Mouse (Mus musculus): ENCODE measurements around the gene Tmem212. TPM values are rescaled to one million over a fixed set of nuclear protein-coding genes. Genes with fewer than 3 reads are reported as not detected.
"Not testable (repeated sequence)": the region's sequence is repeated elsewhere in the genome, so short reads cannot be mapped to it uniquely, and the experiment has no call there.

The Tmem212 gene
- polyA plus RNA-seq (2015; fragmentation: Nextera tagmentation; extraction: Ambion mirVana): not detected in 2 replicates

DNA sequence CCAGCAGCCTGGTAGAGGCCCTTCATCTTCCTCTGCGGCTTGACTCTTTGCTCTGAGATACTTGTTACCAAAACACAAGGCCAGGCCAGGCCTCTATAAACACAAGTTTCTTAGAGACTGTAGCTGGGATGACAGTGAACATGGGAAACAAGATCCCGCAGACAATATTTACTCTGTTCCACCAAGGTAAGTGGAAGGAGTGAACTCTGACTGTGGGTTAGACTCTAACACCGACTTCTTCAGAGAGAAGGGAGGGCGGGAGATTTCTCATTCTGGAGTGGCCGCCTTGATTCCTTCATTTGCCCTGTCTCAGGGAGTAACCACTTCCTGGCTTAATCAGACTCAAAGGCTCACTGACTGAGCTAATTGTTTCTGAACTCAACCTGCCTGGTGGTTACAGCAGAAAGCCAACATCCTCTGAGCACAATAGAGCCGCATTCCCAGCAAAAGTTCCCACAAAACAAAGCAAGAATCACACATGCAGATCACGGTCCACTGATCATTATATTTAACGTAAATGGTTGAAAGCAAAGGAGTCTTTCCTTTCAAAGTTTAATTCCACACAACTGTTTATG lies at the start of gene Tmem212:
Gene Tmem212, minus strand, starts transcription at position 51 of the 575 bp plus-strand sequence.
- H3K9ac ChIP-seq: no peak within 1 kb of the TSS
- 55% methylated on average over 8 of the region's 8 CpGs for WGBS
- H3K4me1 ChIP-seq: peaks cover 22% of the 10 kb centered on the region
- ATAC-seq (ENCODE audit: insufficient number of reproducible peaks, insufficient read depth, low FRiP score, low TSS enrichment, low read depth): no peak
- 0 out of 2 replicates have a peak within 1 kb of the TSS, but pooled peaks have one; percentile 39 for H3K27ac ChIP-seq
- no peak within 1 kb of the TSS for H3K4me3 ChIP-seq
- H3K36me3 ChIP-seq: no peaks in the 10 kb centered on the region
- no peaks in the 10 kb centered on the region for H3K27me3 ChIP-seq
- H3K4me2 ChIP-seq: no peak within 1 kb of the TSS
- H3K9me3 ChIP-seq: no peaks in the 10 kb centered on the region

GRCm38 (mm10) chr3:27945397-27945796 lies 49.2 kb upstream of the Tmem212 start:
- H3K4me2 ChIP-seq; H3K9ac ChIP-seq; H3K9me3 ChIP-seq; H3K27ac ChIP-seq; ATAC-seq (ENCODE audit: insufficient number of reproducible peaks, insufficient read depth, low FRiP score, low TSS enrichment, low read depth); H3K27me3 ChIP-seq; H3K4me3 ChIP-seq; H3K36me3 ChIP-seq: not testable (repeated sequence)
- 81% methylated on average over 2 of the region's 2 CpGs for WGBS
- H3K4me1 ChIP-seq: peaks cover 26% of the 10 kb centered on the region

DNA sequence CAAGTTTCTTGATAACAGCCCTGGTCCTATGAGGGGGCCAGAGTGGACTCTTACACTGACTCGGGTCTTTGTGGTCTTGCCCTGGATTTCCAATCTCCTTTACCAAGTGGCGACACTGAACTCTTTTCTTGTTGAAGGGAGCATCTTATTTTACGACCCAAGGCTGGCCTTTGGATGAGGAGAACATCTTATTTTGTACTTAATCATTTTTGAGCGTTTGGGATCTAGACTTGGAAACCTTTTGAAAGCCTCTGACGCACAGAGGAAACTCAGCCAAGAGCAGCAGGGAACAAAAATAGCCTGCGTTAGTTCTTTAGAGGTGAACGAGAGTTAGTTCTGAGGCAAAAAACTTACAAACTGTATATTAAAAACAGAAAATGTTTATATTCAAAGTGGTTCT lies 46.8 kb upstream of the Tmem212 start:
- Histone ChIP-seq H3K4me1 (peaks cover 23% of the 10 kb centered on the region), H3K27ac (peak overlapping the region; percentile 11; the same call in 1 of the 2 replicates), H3K4me2 (no peak overlapping the region), H3K9ac (no peak overlapping the region), H3K9me3 (no peaks in the 10 kb centered on the region), H3K4me3 (no peak overlapping the region), H3K27me3 (0 out of 2 replicates have a peak, but pooled peaks cover 5% of the 10 kb centered on the region), H3K36me3 (no peaks in the 10 kb centered on the region)
- ATAC-seq (ENCODE audit: insufficient number of reproducible peaks, insufficient read depth, low FRiP score, low TSS enrichment, low read depth): no peak
- 80% methylated on average over 7 of the region's 7 CpGs for WGBS

DNA sequence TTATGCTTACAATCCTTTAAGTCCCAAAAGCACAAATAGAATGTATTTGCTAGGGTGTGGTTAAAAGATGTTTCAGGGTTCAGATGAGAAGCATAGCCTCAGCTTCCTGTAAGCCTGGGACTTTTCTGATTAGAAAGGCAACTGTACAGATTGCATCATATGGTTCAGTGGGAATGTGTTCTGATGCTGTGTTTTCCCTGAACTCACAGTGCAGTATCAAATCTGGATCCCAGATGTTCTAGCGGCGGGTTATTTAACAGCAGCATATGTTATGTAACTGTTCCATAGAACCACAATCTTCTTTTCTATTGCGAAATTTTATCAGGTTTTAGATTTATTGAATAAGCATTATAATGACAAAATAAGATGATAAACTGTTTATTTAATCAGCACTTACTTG lies 45.5 kb upstream of the Tmem212 start:
- 38% methylated on average over 3 of the region's 3 CpGs for WGBS
- H3K4me1 ChIP-seq: peaks cover 30% of the 10 kb centered on the region
- no peak overlapping the region for H3K4me3 ChIP-seq
- no peak overlapping the region for H3K9ac ChIP-seq
- H3K36me3 ChIP-seq: no peaks in the 10 kb centered on the region
- 0 out of 2 replicates have a peak, but pooled peaks cover 5% of the 10 kb centered on the region for H3K27me3 ChIP-seq
- no peaks in the 10 kb centered on the region for H3K9me3 ChIP-seq
- no peak overlapping the region for H3K27ac ChIP-seq
- no peak for ATAC-seq (ENCODE audit: insufficient number of reproducible peaks, insufficient read depth, low FRiP score, low TSS enrichment, low read depth)
- H3K4me2 ChIP-seq: no peak overlapping the region

DNA sequence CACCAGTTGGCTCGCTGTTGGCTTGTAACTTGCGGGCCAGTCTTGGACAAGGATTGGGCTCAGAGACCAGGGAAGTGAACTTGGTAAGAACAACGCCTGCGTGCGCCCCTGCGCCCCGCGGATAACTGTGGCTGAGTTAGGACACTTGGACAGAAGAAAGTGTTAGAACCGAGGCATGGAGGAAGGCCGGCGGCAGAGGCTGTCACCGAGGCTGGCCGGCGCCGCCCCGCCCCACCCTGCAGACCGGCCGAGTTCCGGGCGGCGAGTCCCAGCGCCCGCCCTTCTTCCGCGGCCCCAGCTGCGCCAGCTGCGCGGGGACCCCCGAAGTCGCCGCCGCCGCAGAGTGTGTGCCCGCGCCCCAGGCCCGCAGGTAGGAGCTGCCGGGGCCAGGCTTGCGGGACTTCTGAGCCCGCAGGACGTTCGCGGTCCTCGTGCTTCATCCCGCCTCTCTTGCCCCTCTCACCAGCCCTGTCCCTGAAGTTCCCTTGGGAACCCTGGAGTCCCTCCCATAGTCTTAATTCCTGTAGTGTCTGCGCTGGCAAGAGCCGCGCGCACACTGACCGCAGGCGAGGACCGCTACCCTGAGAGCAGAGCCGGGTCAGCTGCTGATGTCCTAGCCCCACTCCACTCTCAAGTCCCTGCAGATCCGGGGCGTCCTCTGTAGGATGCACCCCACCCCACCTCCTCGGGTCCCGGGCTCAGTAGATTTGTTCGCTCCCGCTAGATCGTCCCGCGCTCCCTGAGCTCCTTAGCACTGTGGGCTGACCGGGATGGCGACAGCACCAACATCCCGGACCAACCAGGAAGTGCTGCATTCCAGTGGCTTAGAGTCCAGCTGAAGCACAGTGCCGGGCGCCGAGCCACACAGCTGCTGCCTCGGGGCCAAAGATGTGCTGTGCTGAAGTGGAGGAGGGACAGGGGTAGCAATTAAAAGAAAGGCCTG lies 42.5 kb upstream of the Tmem212 start, which contains the start of gene Pld1:
Gene Pld1, plus strand, starts transcription at position 315 of the 943 bp plus-strand sequence.
- H3K4me1 ChIP-seq: peaks cover 30% of the 10 kb centered on the region
- H3K27ac ChIP-seq: peak within 1 kb of the TSS; percentile 62; the same call in 1 of the 2 replicates
- H3K27me3 ChIP-seq: 0 out of 2 replicates have a peak, but pooled peaks cover 5% of the 10 kb centered on the region
- H3K4me2 ChIP-seq: peak within 1 kb of the TSS; percentile 98
- no peaks in the 10 kb centered on the region for H3K36me3 ChIP-seq
- no peaks in the 10 kb centered on the region for H3K9me3 ChIP-seq
- H3K4me3 ChIP-seq: peak within 1 kb of the TSS; percentile 61
- under 1% methylated on average over 67 of the region's 68 CpGs for WGBS
- peak within 1 kb of the TSS; percentile 79 for H3K9ac ChIP-seq
- peak; percentile 74; the same call in 1 of the 2 replicates for ATAC-seq (ENCODE audit: insufficient number of reproducible peaks, insufficient read depth, low FRiP score, low TSS enrichment, low read depth)

DNA sequence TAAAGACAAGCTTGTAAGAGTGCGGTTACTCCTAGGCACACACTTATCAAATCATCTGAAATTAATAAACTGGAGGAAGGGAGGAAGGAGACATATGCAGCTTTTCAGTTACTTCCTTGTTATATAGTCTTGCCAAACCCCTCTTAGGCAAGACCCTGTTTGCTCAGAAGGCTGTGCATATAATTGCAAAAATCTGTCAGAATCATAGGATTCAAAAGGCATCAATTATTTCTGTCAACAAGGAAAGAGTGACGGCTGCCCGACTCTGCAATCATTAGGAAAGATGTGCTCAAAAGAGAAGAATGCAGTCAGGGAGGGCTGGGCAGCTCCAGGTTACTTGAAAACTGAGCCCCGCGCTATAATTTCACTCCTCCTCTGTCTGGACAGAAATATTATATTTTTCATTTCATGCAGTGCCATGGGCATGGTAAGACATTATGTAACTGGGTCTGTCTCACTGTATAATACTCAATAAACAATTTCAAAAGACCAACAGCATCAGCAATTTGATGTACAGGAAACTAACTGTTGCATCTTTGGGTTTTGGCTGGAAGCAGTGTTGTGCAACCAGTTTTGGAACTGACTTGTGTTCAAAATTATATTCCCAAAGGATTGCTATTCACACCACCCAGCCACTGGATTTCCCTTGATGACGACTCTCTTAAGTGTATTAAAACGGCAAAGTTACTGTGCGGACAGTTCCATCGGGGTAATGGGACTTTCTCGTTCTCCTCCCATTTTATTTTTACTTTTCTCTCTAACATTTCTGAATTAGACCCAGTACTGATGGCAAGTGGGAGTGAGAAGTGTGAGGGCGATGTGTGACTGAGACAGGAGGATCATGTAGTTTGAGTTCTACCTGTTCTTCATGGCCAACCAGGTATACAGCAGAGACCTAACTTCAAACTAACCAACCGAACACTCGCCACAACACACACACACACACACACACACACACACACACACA lies 41.3 kb upstream of the Tmem212 start:
- no peak for ATAC-seq (ENCODE audit: insufficient number of reproducible peaks, insufficient read depth, low FRiP score, low TSS enrichment, low read depth)
- Histone ChIP-seq H3K9me3 (no peaks in the 10 kb centered on the region), H3K27me3 (0 out of 2 replicates have a peak, but pooled peaks cover 5% of the 10 kb centered on the region), H3K4me1 (peaks cover 30% of the 10 kb centered on the region), H3K9ac (no peak overlapping the region), H3K36me3 (no peaks in the 10 kb centered on the region), H3K4me2 (peak overlapping the region; percentile 98; the same call in 1 of the 2 replicates), H3K27ac (no peak overlapping the region), H3K4me3 (peak overlapping the region; percentile 61; the same call in 1 of the 2 replicates)
- WGBS: 53% methylated on average over 13 of the region's 13 CpGs

- H3K4me1 ChIP-seq: peaks cover 30% of the 10 kb centered on the region
- H3K4me2 ChIP-seq: no peak overlapping the region
- WGBS: 70% methylated on average over 5 of the region's 5 CpGs
- no peak for ATAC-seq (ENCODE audit: insufficient number of reproducible peaks, insufficient read depth, low FRiP score, low TSS enrichment, low read depth)
- no peaks in the 10 kb centered on the region for H3K36me3 ChIP-seq
- no peaks in the 10 kb centered on the region for H3K9me3 ChIP-seq
- H3K27me3 ChIP-seq: 0 out of 2 replicates have a peak, but pooled peaks cover 5% of the 10 kb centered on the region
- H3K9ac ChIP-seq: no peak overlapping the region
- no peak overlapping the region for H3K27ac ChIP-seq
- no peak overlapping the region for H3K4me3 ChIP-seq
Measured at GRCm38 (mm10) chr3:27936731-27937130, 40.6 kb upstream of the Tmem212 start.

DNA sequence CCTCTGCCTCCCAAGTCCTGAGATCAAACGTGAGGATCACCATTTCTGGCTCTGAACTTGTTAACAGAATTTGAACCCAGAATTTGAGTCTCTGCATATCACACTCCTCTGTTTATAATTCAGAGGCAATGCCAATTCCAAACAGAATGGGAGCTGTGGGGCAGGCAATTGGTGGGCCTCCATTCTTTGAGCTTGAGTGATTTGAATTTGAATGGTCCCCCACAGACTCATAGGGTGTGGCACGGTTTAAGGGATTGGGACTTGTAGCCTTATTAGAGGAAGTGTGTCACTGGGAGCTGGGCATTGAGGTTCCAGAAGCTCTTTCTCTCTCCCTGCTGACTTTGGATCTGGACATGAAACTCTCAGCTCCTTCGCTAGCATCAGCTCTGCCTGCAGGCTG lies 39.5 kb upstream of the Tmem212 start:
- no peak overlapping the region for H3K9ac ChIP-seq
- H3K27me3 ChIP-seq: 0 out of 2 replicates have a peak, but pooled peaks cover 5% of the 10 kb centered on the region
- no peak overlapping the region for H3K4me2 ChIP-seq
- 71% methylated on average over 3 of the region's 3 CpGs for WGBS
- H3K27ac ChIP-seq: no peak overlapping the region
- H3K4me1 ChIP-seq: peaks cover 21% of the 10 kb centered on the region
- ATAC-seq (ENCODE audit: insufficient number of reproducible peaks, insufficient read depth, low FRiP score, low TSS enrichment, low read depth): no peak
- no peak overlapping the region for H3K4me3 ChIP-seq
- H3K9me3 ChIP-seq: no peaks in the 10 kb centered on the region
- no peaks in the 10 kb centered on the region for H3K36me3 ChIP-seq

- Histone ChIP-seq H3K4me2 (no peak overlapping the region), H3K4me1 (0 out of 2 replicates have a peak, but pooled peaks cover 4% of the 10 kb centered on the region), H3K36me3 (no peaks in the 10 kb centered on the region), H3K9ac (no peak overlapping the region), H3K9me3 (no peaks in the 10 kb centered on the region), H3K27ac (no peak overlapping the region), H3K27me3 (no peaks in the 10 kb centered on the region), H3K4me3 (no peak overlapping the region)
- ATAC-seq (ENCODE audit: insufficient number of reproducible peaks, insufficient read depth, low FRiP score, low TSS enrichment, low read depth): no peak
- WGBS: 92% methylated on average over 5 of the region's 5 CpGs
Measured at GRCm38 (mm10) chr3:27932391-27932790, 36.2 kb upstream of the Tmem212 start.

DNA sequence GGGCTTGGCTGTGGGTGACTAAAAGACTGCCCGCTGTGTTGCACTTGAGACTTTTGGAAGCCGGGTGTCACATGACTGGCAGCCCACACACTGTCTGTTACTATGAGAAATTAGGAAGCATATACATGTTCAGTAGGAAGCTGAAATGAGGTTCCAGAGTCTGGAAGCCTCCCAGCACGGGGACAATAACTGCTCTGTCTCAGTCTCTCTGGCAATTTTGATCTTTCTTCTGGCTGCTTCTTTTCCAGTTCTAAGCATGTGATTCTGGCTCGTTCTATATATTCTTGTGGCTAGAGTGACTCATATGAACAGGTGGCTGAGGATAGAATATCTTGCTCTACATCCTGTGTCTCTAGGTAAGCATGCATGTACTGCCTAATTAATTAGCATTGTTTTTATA lies 33.1 kb upstream of the Tmem212 start:
- no peak overlapping the region for H3K4me2 ChIP-seq
- WGBS: 80% methylated on average over 4 of the region's 4 CpGs
- no peak overlapping the region for H3K27ac ChIP-seq
- no peak overlapping the region for H3K4me3 ChIP-seq
- no peaks in the 10 kb centered on the region for H3K36me3 ChIP-seq
- no peaks in the 10 kb centered on the region for H3K4me1 ChIP-seq
- no peak for ATAC-seq (ENCODE audit: insufficient number of reproducible peaks, insufficient read depth, low FRiP score, low TSS enrichment, low read depth)
- H3K9ac ChIP-seq: no peak overlapping the region
- H3K27me3 ChIP-seq: no peaks in the 10 kb centered on the region
- H3K9me3 ChIP-seq: no peaks in the 10 kb centered on the region

DNA sequence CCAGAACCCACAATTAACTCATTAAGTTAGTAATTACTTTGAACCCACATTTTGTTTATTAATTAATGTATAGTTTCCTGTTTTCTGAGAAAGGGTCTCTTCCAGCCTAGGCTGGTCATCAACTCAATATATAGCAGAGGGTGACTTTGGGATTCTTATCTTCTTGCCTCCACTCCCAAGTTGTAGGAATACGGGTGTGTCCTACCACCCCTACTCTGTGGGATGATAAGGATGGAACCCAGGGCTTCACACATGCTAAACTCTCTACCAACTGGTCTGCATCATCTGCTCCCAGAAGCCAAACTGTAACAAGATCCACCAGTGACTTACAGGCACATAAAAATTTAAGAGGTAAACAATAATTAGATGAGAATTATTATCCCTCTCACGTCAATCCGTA lies 27.9 kb upstream of the Tmem212 start:
- no peaks in the 10 kb centered on the region for H3K4me1 ChIP-seq
- H3K4me2 ChIP-seq: no peak overlapping the region
- ATAC-seq (ENCODE audit: insufficient number of reproducible peaks, insufficient read depth, low FRiP score, low TSS enrichment, low read depth): no peak
- no peaks in the 10 kb centered on the region for H3K27me3 ChIP-seq
- H3K36me3 ChIP-seq: no peaks in the 10 kb centered on the region
- H3K27ac ChIP-seq: no peak overlapping the region
- 74% methylated on average over 3 of the region's 3 CpGs for WGBS
- no peak overlapping the region for H3K4me3 ChIP-seq
- no peak overlapping the region for H3K9ac ChIP-seq
- 0 out of 2 replicates have a peak, but pooled peaks cover 5% of the 10 kb centered on the region for H3K9me3 ChIP-seq

All from embryonic facial prominence, embryonic 13.5 days (tissue).